Mouse (Mus musculus): ENCODE results near the gene Defb41. TPM values are rescaled to one million over a fixed set of nuclear protein-coding genes. Genes with fewer than 3 reads are reported as not detected.

Defb41 gene
- not detected in 2 replicates for polyA plus RNA-seq (2015; fragmentation: Nextera tagmentation; extraction: Ambion mirVana)

DNA sequence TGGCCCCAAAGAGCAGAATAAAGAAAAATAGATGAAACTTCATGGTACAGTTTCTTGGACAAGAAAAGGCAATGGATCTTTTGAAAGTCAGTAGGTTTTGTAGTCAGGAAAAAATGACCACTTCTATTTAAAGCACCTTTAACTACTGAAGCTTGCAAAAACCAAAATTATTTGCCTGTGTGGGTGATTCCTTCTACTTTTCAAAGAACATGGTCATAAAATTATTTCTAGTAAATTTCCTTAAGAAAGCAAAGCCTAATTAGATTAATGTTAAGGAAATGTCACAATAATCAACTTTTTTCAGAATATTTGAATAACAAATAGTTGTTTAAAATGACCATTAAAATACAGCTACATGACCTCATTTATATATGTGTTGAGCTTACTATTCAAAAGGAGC, at the start of gene Defb41:
Gene Defb41, minus strand, starts transcription at position 101 of the 400 bp plus-strand sequence.
- Histone ChIP-seq H3K27me3 (replicated peaks; ENCODE audit: control insufficient read depth, insufficient read depth, low read length) (no peaks in the 10 kb centered on the region), H3K9me3 (ENCODE audit: control insufficient read depth) (no peaks in the 10 kb centered on the region), H3K9ac (ENCODE audit: low read depth, low read length) (no peak within 1 kb of the TSS), H3K27ac (ENCODE audit: low read depth, low read length) (no peak within 1 kb of the TSS), H3K4me1 (replicated peaks; ENCODE audit: control insufficient read depth, insufficient read depth, low read length) (no peaks in the 10 kb centered on the region), H3K4me2 (replicated peaks; ENCODE audit: low read depth) (no peak within 1 kb of the TSS), H3K4me3 (ENCODE audit: low read depth, low read length) (no peak within 1 kb of the TSS), H3K36me3 (ENCODE audit: control insufficient read depth, insufficient read depth) (no peaks in the 10 kb centered on the region)
- TF ChIP-seq CTCF (IDR thresholded peaks at IDR 0.05; ENCODE audit: low read depth), result no peak
- no peak for ATAC-seq

DNA sequence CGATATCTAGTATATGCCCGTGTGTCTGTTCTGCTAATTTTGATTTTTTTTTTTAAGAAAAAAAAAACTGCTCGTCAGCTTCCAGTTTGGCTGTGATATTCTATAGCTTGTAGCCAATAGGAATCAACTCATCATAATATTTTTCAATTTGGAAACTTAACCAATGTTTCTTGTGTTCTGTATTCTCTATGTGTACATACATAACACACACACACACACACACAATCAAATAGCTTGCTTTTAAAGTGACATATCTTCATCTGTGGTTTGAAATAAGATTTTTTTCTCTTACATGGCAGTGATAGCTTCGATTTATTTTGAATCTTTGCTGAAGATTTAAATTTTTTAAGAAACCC, 43.5 kb upstream of the Defb41 start:
- no peak for TF ChIP-seq CTCF (IDR thresholded peaks at IDR 0.05; ENCODE audit: low read depth)

DNA sequence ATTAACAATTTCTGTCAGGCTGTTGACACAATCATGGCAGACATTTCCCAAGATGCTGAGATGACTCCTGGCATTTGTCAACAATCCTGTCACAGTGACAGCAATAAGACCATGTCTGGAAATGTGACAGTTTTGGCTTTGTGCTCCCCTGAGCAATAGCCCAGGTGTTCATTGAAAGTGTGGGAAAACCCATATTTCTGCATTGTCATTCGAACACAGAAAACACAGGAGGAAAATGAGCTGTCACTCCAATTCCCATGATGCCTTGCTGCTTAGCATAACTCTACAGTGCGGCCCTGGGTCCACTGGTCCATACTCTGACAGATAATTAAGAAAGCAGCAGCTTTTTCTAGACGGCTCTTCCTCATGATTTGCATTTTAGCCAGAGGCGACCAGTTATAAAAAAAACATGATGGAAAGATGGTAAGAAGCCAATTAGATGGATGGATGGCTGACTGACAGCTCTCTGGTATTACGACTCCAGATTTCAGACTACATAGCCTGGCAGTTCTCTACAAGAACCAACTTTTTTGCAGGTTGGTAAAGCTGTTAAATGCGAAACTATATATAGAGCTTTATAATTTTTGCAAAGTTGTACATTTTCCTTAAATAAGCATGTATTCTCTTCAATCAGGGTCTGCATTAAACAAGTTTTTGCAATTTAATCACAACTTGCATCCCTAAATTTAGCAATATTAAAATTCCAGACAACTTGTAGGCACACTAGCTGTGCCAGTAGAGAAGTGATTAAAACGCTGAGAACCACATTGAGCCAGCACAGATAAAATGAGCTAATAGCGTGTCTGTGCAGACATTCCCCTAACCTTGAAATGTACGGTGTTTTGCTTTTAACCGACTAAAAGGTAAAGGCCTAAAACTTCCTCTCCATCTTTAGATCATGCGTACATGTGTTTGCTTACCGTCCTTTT, 42.9 kb upstream of the Defb41 start:
- Histone ChIP-seq H3K27ac (ENCODE audit: low read depth, low read length) (no peak overlapping the region), H3K9me3 (ENCODE audit: control insufficient read depth) (no peaks in the 10 kb centered on the region), H3K9ac (ENCODE audit: low read depth, low read length) (no peak overlapping the region), H3K4me2 (replicated peaks; ENCODE audit: low read depth) (no peak overlapping the region), H3K4me1 (replicated peaks; ENCODE audit: control insufficient read depth, insufficient read depth, low read length) (no peaks in the 10 kb centered on the region), H3K4me3 (ENCODE audit: low read depth, low read length) (no peak overlapping the region), H3K36me3 (ENCODE audit: control insufficient read depth, insufficient read depth) (no peaks in the 10 kb centered on the region), H3K27me3 (replicated peaks; ENCODE audit: control insufficient read depth, insufficient read depth, low read length) (no peaks in the 10 kb centered on the region)
- WGBS, result 84% methylated on average over 12 of the region's 12 CpGs
- TF ChIP-seq CTCF (IDR thresholded peaks at IDR 0.05; ENCODE audit: low read depth), result no peak
- ATAC-seq, result no peak

More for the DNA sequence above, 43.5 kb upstream of the Defb41 start:
- no peaks in the 10 kb centered on the region for H3K27me3 ChIP-seq (replicated peaks; ENCODE audit: control insufficient read depth, insufficient read depth, low read length)
- no peak overlapping the region for H3K9ac ChIP-seq (ENCODE audit: low read depth, low read length)
- H3K4me1 ChIP-seq (replicated peaks; ENCODE audit: control insufficient read depth, insufficient read depth, low read length), result no peaks in the 10 kb centered on the region
- no peak overlapping the region for H3K27ac ChIP-seq (ENCODE audit: low read depth, low read length)
- ATAC-seq, result no peak
- H3K36me3 ChIP-seq (ENCODE audit: control insufficient read depth, insufficient read depth), result no peaks in the 10 kb centered on the region
- no peak overlapping the region for H3K4me2 ChIP-seq (replicated peaks; ENCODE audit: low read depth)
- WGBS, result 83% methylated on average over 4 of the region's 4 CpGs
- no peaks in the 10 kb centered on the region for H3K9me3 ChIP-seq (ENCODE audit: control insufficient read depth)
- H3K4me3 ChIP-seq (ENCODE audit: low read depth, low read length), result no peak overlapping the region

DNA sequence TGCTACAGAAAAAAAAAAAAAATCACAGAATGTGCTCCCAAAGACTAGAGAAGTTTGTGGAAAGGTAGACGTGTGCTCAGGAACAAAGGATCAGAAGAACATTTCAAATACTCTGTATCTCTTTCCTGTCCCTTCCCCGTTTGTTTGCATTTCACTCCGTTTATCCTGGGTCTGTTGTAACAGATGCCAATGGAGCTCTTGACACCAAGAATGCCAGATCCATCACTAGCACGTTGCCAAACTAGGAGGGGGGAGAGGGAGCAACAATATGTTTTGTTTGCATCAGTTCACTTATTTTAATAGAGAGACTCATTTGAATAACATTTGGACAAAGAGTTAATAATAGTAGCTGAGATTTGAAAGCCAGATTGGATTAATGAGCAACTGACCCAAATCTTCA, 27.6 kb upstream of the Defb41 start:
- no peak overlapping the region for H3K9ac ChIP-seq (ENCODE audit: low read depth, low read length)
- no peak for TF ChIP-seq CTCF (IDR thresholded peaks at IDR 0.05; ENCODE audit: low read depth)
- no peak overlapping the region for H3K4me2 ChIP-seq (replicated peaks; ENCODE audit: low read depth)
- no peaks in the 10 kb centered on the region for H3K9me3 ChIP-seq (ENCODE audit: control insufficient read depth)
- H3K4me3 ChIP-seq (ENCODE audit: low read depth, low read length), result no peak overlapping the region
- no peaks in the 10 kb centered on the region for H3K4me1 ChIP-seq (replicated peaks; ENCODE audit: control insufficient read depth, insufficient read depth, low read length)
- no peaks in the 10 kb centered on the region for H3K36me3 ChIP-seq (ENCODE audit: control insufficient read depth, insufficient read depth)
- WGBS, result 24% methylated on average over 4 of the region's 4 CpGs
- H3K27ac ChIP-seq (ENCODE audit: low read depth, low read length), result no peak overlapping the region
- ATAC-seq, result no peak
- H3K27me3 ChIP-seq (replicated peaks; ENCODE audit: control insufficient read depth, insufficient read depth, low read length), result no peaks in the 10 kb centered on the region

DNA sequence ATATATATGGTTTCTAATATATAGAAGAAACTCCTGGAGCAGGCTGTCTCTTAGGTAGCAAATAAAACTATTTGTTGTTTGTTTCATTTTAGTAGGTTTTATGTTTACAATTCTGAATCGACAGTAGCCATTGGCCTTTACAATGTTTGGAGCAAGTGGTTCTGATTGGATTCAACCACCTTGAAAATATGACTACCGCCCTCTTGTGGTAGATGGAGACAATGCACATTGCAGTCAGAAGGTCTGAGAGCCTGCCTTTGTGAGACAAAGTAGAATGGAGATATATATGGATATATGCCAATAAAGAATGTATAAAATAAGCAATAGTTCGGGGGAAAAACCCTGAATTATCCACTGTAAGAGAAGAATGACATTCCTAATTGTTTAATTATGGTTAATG, 23.9 kb upstream of the Defb41 start:
- TF ChIP-seq CTCF (IDR thresholded peaks at IDR 0.05; ENCODE audit: low read depth), result peak; percentile 48
- no peaks in the 10 kb centered on the region for H3K27me3 ChIP-seq (replicated peaks; ENCODE audit: control insufficient read depth, insufficient read depth, low read length)
- no peak overlapping the region for H3K4me2 ChIP-seq (replicated peaks; ENCODE audit: low read depth)
- ATAC-seq, result no peak
- H3K9ac ChIP-seq (ENCODE audit: low read depth, low read length), result no peak overlapping the region
- H3K4me3 ChIP-seq (ENCODE audit: low read depth, low read length), result no peak overlapping the region
- 47% methylated on average over 3 of the region's 3 CpGs for WGBS
- no peaks in the 10 kb centered on the region for H3K4me1 ChIP-seq (replicated peaks; ENCODE audit: control insufficient read depth, insufficient read depth, low read length)
- no peaks in the 10 kb centered on the region for H3K36me3 ChIP-seq (ENCODE audit: control insufficient read depth, insufficient read depth)
- no peak overlapping the region for H3K27ac ChIP-seq (ENCODE audit: low read depth, low read length)
- no peaks in the 10 kb centered on the region for H3K9me3 ChIP-seq (ENCODE audit: control insufficient read depth)

DNA sequence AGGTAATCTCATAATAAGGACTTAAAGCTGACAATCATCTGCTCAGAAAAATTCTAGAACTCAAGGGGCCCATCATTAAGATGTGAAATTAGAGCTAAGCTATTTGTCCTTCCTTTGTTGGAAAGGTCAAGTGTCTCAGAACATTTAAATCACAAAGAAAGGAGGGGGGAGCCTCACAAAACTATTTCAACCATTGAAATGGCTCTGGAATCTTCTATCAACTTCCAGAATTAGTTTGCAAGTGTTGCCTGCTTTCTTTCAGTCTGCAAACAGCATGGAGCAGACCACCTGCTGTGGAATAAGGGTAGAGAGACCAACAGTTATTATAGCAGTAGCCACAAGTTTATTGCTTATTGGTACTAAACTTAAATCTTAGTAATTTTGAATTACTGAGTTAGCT, 22.4 kb upstream of the Defb41 start:
- Histone ChIP-seq H3K9ac (ENCODE audit: low read depth, low read length) (no peak overlapping the region), H3K4me2 (replicated peaks; ENCODE audit: low read depth) (no peak overlapping the region), H3K4me3 (ENCODE audit: low read depth, low read length) (no peak overlapping the region), H3K27me3 (replicated peaks; ENCODE audit: control insufficient read depth, insufficient read depth, low read length) (no peaks in the 10 kb centered on the region), H3K27ac (ENCODE audit: low read depth, low read length) (no peak overlapping the region), H3K36me3 (ENCODE audit: control insufficient read depth, insufficient read depth) (no peaks in the 10 kb centered on the region), H3K4me1 (replicated peaks; ENCODE audit: control insufficient read depth, insufficient read depth, low read length) (no peaks in the 10 kb centered on the region), H3K9me3 (ENCODE audit: control insufficient read depth) (no peaks in the 10 kb centered on the region)
- no peak for TF ChIP-seq CTCF (IDR thresholded peaks at IDR 0.05; ENCODE audit: low read depth)
- no peak for ATAC-seq
